Comparison of ENCODE assay signal across 8 mouse cellular contexts in genomic region chr4:132884844-132885374, GRCm38 (mm10). TPM values are rescaled to one million over a fixed set of nuclear protein-coding genes. Genes with fewer than 3 reads are reported as not detected.
DNase-seq lines count a peak whose midpoint lies in the region; ATAC-seq and TF ChIP-seq lines count a peak whose summit lies in the region.

No protein-coding gene starts in this region.

- H3K27ac ChIP-seq in kidney, embryonic 14.5 days (ENCODE audit: low read depth, low read length), result peak overlapping the region; percentile 77; the same call in 1 of the 2 replicates
- peak overlapping the region; percentile 7; the same call in 1 of the 2 replicates for H3K27ac ChIP-seq in cortical plate, adult 2 months (ENCODE audit: insufficient read depth, low read length)
- H3K27ac ChIP-seq in intestine, embryonic 15.5 days, result peak overlapping the region; percentile 78

- peaks cover 17% of the 10 kb centered on the region for H3K4me1 ChIP-seq in kidney, embryonic 14.5 days (ENCODE audit: control insufficient read depth, insufficient read depth, low read length)
- H3K4me1 ChIP-seq in cortical plate, adult 2 months (ENCODE audit: control insufficient read depth, insufficient read depth, low read length), result peaks cover 7% of the 10 kb centered on the region
- peaks cover 19% of the 10 kb centered on the region for H3K4me1 ChIP-seq in intestine, embryonic 15.5 days (replicated peaks)

- TF ChIP-seq POLR2A in cortical plate, adult 2 months (IDR thresholded peaks at IDR 0.05; ENCODE audit: extremely low read depth, insufficient read depth, low read length), result no peak

- H3K4me3 ChIP-seq in kidney, embryonic 14.5 days (ENCODE audit: low read length), result peak overlapping the region; percentile 84
- peak overlapping the region; percentile 94 for H3K4me3 ChIP-seq in cortical plate, adult 2 months (ENCODE audit: insufficient read depth, low read length)
- peak overlapping the region; percentile 75 for H3K4me3 ChIP-seq in intestine, embryonic 15.5 days (replicated peaks)

- no peaks in the 10 kb centered on the region for H3K9me3 ChIP-seq in kidney, embryonic 14.5 days (ENCODE audit: control insufficient read depth, low read length)
- no peaks in the 10 kb centered on the region for H3K9me3 ChIP-seq in intestine, embryonic 15.5 days

- peak overlapping the region; percentile 93 for H3K9ac ChIP-seq in kidney, embryonic 14.5 days (ENCODE audit: low read depth, low read length)
- peak overlapping the region; percentile 84 for H3K9ac ChIP-seq in intestine, embryonic 15.5 days

- no peak for ATAC-seq in kidney, embryonic 14.5 days (ENCODE audit: low FRiP score, low TSS enrichment)
- peak; percentile 13; the same call in 1 of the 2 replicates for ATAC-seq in intestine, embryonic 15.5 days

- no peak for DNase-seq in kidney, postnatal 36 days
- DNase-seq in lung, postnatal 36 days, result peak; percentile 52
- DNase-seq in adrenal gland, postnatal 36 days, result no peak
- no peak for DNase-seq in kidney, postnatal 25 days
- DNase-seq in thymus, postnatal 0 days (ENCODE audit: low spot score), result no peak

- H3K36me3 ChIP-seq in kidney, embryonic 14.5 days (ENCODE audit: control insufficient read depth, insufficient read depth, low read length), result no peaks in the 10 kb centered on the region; the same call in 1 of the 2 replicates
- peaks cover 5% of the 10 kb centered on the region; the same call in 1 of the 2 replicates for H3K36me3 ChIP-seq in intestine, embryonic 15.5 days

- TF ChIP-seq CTCF in cortical plate, adult 2 months (IDR thresholded peaks at IDR 0.05; ENCODE audit: extremely low read depth, insufficient read depth, low read length), result no peak

- WGBS in kidney, embryonic 14.5 days, result 10% methylated on average over 9 of the region's 9 CpGs
- 9% methylated on average over 9 of the region's 9 CpGs for WGBS in intestine, embryonic 15.5 days

- peak overlapping the region; percentile 91 for H3K4me2 ChIP-seq in kidney, embryonic 14.5 days (replicated peaks; ENCODE audit: low read depth, low read length)
- peak overlapping the region; percentile 85 for H3K4me2 ChIP-seq in intestine, embryonic 15.5 days (replicated peaks)

- H3K27me3 ChIP-seq in kidney, embryonic 14.5 days (ENCODE audit: control insufficient read depth, insufficient read depth, low read length), result no peaks in the 10 kb centered on the region
- no peaks in the 10 kb centered on the region for H3K27me3 ChIP-seq in intestine, embryonic 15.5 days (replicated peaks)

RNA-seq across cellular contexts. Expression of gene Stx12, which starts 0.6 kb away (rescaled TPM):
- polyA plus RNA-seq in kidney, embryonic 14.5 days (2014; fragmentation: Nextera tagmentation; extraction: Ambion mirVana), result 56.3 and 62.5 TPM in 2 replicates
- 92.3 and 96.3 TPM in 2 replicates for polyA plus RNA-seq in cortical plate, adult 2 months (2012; rRNA removed)
- polyA plus RNA-seq in intestine, embryonic 15.5 days (2015; fragmentation: Nextera tagmentation; extraction: Ambion mirVana), result 54.2 and 57.7 TPM in 2 replicates
- 10 to 100 TPM; 60.9 to 64.1 TPM for total RNA-seq in adrenal gland, postnatal 36 days (2021)
- 36.0 and 37.2 TPM in 2 replicates for polyA plus RNA-seq in thymus, postnatal 0 days (2015; fragmentation: Nextera tagmentation; extraction: Ambion mirVana)

RNA-seq across cellular contexts. Expression of gene Fam76a, which starts 37.4 kb away (rescaled TPM):
- polyA plus RNA-seq in kidney, embryonic 14.5 days (2014; fragmentation: Nextera tagmentation; extraction: Ambion mirVana), result 27.2 and 43.3 TPM in 2 replicates
- polyA plus RNA-seq in cortical plate, adult 2 months (2012; rRNA removed), result 40.2 and 40.3 TPM in 2 replicates
- polyA plus RNA-seq in intestine, embryonic 15.5 days (2015; fragmentation: Nextera tagmentation; extraction: Ambion mirVana), result 41.8 and 45.3 TPM in 2 replicates
- total RNA-seq in adrenal gland, postnatal 36 days (2021), result 10 to 100 TPM; 35.5 to 38.6 TPM
- polyA plus RNA-seq in thymus, postnatal 0 days (2015; fragmentation: Nextera tagmentation; extraction: Ambion mirVana), result 45.4 and 52.4 TPM in 2 replicates

RNA-seq across cellular contexts. Expression of gene Ppp1r8, which starts 41.9 kb away (rescaled TPM):
- polyA plus RNA-seq in kidney, embryonic 14.5 days (2014; fragmentation: Nextera tagmentation; extraction: Ambion mirVana), result 65.3 and 77.2 TPM in 2 replicates
- polyA plus RNA-seq in cortical plate, adult 2 months (2012; rRNA removed), result 55.2 and 56.5 TPM in 2 replicates
- polyA plus RNA-seq in intestine, embryonic 15.5 days (2015; fragmentation: Nextera tagmentation; extraction: Ambion mirVana), result 50.4 and 54.1 TPM in 2 replicates
- 10 to 100 TPM; 43.0 to 49.3 TPM for total RNA-seq in adrenal gland, postnatal 36 days (2021)
- polyA plus RNA-seq in thymus, postnatal 0 days (2015; fragmentation: Nextera tagmentation; extraction: Ambion mirVana), result 50.4 and 51.0 TPM in 2 replicates

Comparison
In these comparisons a context has a peak if more than half of its experiments do, and no peak if none do; other contexts are left out.
1. H3K27ac ChIP-seq: peak in every context shown above with its lines; median percentile 78 in intestine, embryonic 15.5 days; 77 in kidney, embryonic 14.5 days; 7 in cortical plate, adult 2 months.